Mouse (Mus musculus) liver, postnatal 0 days (tissue): ENCODE data around the gene Hmga1. TPM values are rescaled to one million over a fixed set of nuclear protein-coding genes. Genes with fewer than 3 reads are reported as not detected.
A peak's percentile ranks its signal among the peaks of the same experiment; 100 is the strongest.

ENCODE experiments used
- ATAC-seq: fragments of 200-750 bp; cut with Nextera tagmentation; 2 replicates; pipeline ENCODE4 v1.8.0; 2017; ENCODE audit warnings: mild to moderate bottlenecking, moderate library complexity
- DNase-seq: peaks from one replicate; pipeline ENCODE4 v3.0.0-alpha.2; 2016
- H3K27ac ChIP-seq: fragments of 300-500 bp; sonication (generic); 2 replicates; pipeline ENCODE4 v1.5.1; 2014; ENCODE audit warnings: antibody characterized with exemption, moderate library complexity, mild to moderate bottlenecking, low read depth
- H3K27me3 ChIP-seq: fragments of 300-500 bp; sonication (generic); 2 replicates; pipeline ENCODE4 v1.6.1; 2014; ENCODE audit warnings: low read length, control low read depth, mixed read lengths; ENCODE audit not compliant: insufficient read depth
- H3K36me3 ChIP-seq: fragments of 300-500 bp; sonication (generic); replicated peaks from 2 replicates; pipeline ENCODE4 v1.6.1; 2014; ENCODE audit warnings: mild to moderate bottlenecking, control low read depth, low read length, moderate library complexity, mixed read lengths; ENCODE audit not compliant: insufficient read depth
- H3K4me1 ChIP-seq: fragments of 300-500 bp; sonication (generic); 2 replicates; pipeline ENCODE4 v1.6.1; 2014; ENCODE audit warnings: antibody characterized with exemption, mild to moderate bottlenecking, control low read depth; ENCODE audit not compliant: insufficient read depth
- H3K4me2 ChIP-seq: fragments of 300-500 bp; sonication (generic); 2 replicates; pipeline ENCODE4 v1.6.1; 2014; ENCODE audit warnings: low read depth, mild to moderate bottlenecking, low read length, moderate library complexity, mixed read lengths
- H3K4me3 ChIP-seq: fragments of 300-500 bp; sonication (generic); 2 replicates; pipeline ENCODE4 v1.5.1; 2014; ENCODE audit warnings: low read depth, low read length
- H3K9ac ChIP-seq: fragments of 300-500 bp; sonication (generic); replicated peaks from 2 replicates; pipeline ENCODE4 v1.6.1; 2014; ENCODE audit warnings: mild to moderate bottlenecking, moderate library complexity
- H3K9me3 ChIP-seq: fragments of 300-500 bp; sonication (generic); 2 replicates; pipeline ENCODE4 v1.6.1; 2016; ENCODE audit warnings: mild to moderate bottlenecking, control low read depth, low read length, mixed read lengths
- CTCF ChIP-seq: sonication (generic); IDR thresholded peaks from 2 replicates; pipeline ENCODE4 v1.5.1; 2016; ENCODE audit warnings: antibody characterized with exemption, low read depth
- EP300 ChIP-seq: IDR thresholded peaks from 2 replicates; pipeline ENCODE4 v1.6.1; 2016; ENCODE audit warnings: antibody characterized with exemption, low read depth, mild to moderate bottlenecking
- WGBS: fragments of 180-500 bp; shearing (Covaris S2); extraction: QIAGEN DNeasy Blood & Tissue Kit; methylation state at CpG from one replicate; pipeline ENCODE4 v1.1.7; 2014; ENCODE audit not compliant: insufficient replicate concordance; 5-methylcytosine and 5-hydroxymethylcytosine counted together
- polyA plus RNA-seq: library from polyadenylated mRNA; unstranded; fragments of >200 nt; fragmentation: Nextera tagmentation; extraction: Ambion mirVana; gene quantifications from 2 replicates; pipeline ENCODE4 v1.2.1, GENCODE M21; 2015

Hmga1 gene
- polyA plus RNA-seq, 1 experiment from 2014 or later: 64.0 TPM

DNA sequence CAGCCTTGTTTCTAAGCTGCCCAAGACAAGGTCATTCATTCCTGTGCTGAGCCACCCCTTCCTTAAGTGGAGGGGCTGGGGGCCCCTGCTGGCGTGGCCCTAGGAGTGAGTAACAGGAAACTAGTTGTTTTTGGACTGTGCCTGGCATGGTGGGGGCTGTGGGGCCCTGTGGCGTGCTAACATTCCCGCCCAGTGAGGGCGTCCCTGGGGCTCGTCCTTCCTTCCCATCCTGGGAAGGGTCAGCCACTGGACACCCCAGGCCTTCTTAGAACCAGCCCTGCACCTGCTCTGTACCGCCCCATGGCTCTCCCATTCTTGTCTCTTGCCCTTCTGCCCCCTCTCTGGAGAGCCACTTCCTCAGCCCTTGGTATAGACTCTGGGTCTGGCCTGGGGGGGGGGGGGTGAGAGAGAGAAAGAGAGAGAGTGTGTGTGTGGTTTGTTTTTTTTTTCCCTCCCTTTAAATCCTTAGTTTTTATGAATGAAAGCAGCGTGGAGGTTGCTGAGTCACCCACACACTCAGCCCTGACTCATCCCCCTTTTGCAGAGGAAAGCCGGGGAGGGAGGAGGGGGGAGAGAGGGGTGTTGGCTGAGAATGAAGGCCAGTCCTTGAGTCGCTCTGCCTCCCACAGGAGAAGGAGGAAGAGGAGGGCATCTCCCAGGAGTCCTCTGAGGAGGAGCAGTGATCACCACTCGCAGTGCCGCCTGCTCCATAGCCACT lies 5.7 kb downstream of the Hmga1 start:
- Histone ChIP-seq H3K9ac (no peak overlapping the region), H3K4me1 (peaks cover 40% of the 10 kb centered on the region), H3K27ac (0 out of 2 replicates have a peak overlapping the region, but pooled peaks have one; percentile 11), H3K4me2 (no peak overlapping the region), H3K36me3 (peaks cover 22% of the 10 kb centered on the region), H3K27me3 (no peaks in the 10 kb centered on the region), H3K9me3 (no peaks in the 10 kb centered on the region), H3K4me3 (no peak overlapping the region)
- no peak for ATAC-seq
- WGBS: 58% methylated on average over 9 of the region's 11 CpGs
- DNase-seq: no peak
- no peak for TF ChIP-seq CTCF
- no peak for TF ChIP-seq EP300

DNA sequence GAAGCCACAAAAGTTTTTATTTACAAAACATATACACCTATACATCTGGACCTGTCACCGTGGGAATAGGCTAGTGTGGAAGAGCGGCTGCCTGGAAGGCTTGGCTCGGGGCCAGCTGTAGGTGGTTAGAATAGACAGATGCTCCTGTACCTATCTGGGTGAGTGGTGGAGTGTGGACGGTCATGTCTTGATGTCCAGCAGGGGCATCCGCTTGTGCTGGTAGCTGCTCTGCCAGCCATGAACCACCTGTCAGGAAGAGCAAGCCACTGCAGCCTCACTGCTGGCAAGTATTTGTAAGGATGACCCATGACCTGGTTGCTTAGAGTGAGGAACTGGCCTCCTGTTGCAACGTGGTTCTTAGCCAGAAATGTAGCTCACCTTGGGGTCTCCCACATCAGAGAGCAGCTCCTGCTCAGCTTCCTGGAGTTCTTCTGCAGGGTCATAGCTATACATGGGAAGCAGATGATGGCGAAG lies 7.5 kb downstream of the Hmga1 start:
- Histone ChIP-seq H3K9me3 (no peaks in the 10 kb centered on the region), H3K4me3 (no peak overlapping the region), H3K4me2 (no peak overlapping the region), H3K9ac (no peak overlapping the region), H3K27ac (no peak overlapping the region), H3K36me3 (peaks cover 22% of the 10 kb centered on the region), H3K4me1 (peaks cover 28% of the 10 kb centered on the region), H3K27me3 (no peaks in the 10 kb centered on the region)
- TF ChIP-seq CTCF: no peak
- no peak for TF ChIP-seq EP300
- ATAC-seq (no peak), DNase-seq (no peak)
- WGBS: 45% methylated on average over 7 of the region's 7 CpGs

GRCm38 (mm10) chr17:27564391-27565162 lies 8.3 kb downstream of the Hmga1 start:
- WGBS: 9% methylated on average over 20 of the region's 20 CpGs
- TF ChIP-seq CTCF (peak; percentile 58), EP300 (no peak)
- H3K27ac ChIP-seq: peak overlapping the region; percentile 78
- H3K4me1 ChIP-seq: peaks cover 23% of the 10 kb centered on the region
- H3K4me2 ChIP-seq: peak overlapping the region; percentile 96
- H3K9me3 ChIP-seq: no peaks in the 10 kb centered on the region
- H3K9ac ChIP-seq: peak overlapping the region; percentile 72
- no peaks in the 10 kb centered on the region for H3K27me3 ChIP-seq
- ATAC-seq (no peak), DNase-seq (no peak)
- H3K36me3 ChIP-seq: peaks cover 22% of the 10 kb centered on the region
- peak overlapping the region; percentile 73 for H3K4me3 ChIP-seq

DNA sequence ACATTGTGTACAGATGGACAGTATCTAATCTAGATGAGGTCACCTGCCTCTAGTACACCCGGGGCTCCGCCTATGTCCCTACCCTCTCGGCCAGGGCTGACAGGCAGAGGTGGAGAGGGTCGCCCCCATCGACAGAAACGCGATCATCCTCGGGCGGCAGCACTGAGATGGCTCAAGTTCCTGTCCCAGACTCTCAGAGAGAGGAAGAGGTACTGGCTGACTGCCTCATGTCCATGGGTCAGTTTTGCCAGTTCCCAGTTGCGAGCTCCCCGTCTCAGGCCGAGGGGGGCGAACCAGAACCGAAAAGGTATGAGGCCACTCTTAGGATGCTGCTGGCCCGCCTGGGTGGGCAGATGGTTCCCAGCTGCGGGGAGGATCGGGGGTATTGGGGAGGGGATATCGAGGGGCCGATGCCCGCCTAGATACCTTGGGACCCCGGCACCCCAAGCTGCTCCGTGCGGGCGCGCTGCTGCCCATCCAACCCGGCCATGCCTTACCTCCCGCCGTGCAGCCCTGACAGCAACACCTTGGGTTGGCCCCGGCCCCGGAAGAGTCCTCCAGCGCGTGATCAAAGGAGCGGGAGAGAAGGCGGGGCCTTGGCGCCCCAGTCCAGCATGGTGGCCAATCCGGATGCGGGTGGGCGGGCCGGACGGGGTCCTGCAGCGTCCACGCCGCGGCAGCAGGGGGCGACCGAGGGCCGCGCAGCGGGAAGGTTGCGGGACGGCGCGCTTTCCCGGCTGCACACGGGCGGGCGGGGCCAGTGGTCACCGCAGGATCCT lies 9.1 kb downstream of the Hmga1 start, which contains the start of gene AI413582:
Gene AI413582 (minus strand): TSS at position 594 of the 779 bp plus-strand sequence.
- no peaks in the 10 kb centered on the region for H3K27me3 ChIP-seq
- H3K9me3 ChIP-seq: no peaks in the 10 kb centered on the region
- peak within 1 kb of the TSS; percentile 72 for H3K9ac ChIP-seq
- peak within 1 kb of the TSS; percentile 73 for H3K4me3 ChIP-seq
- peak within 1 kb of the TSS; percentile 96 for H3K4me2 ChIP-seq
- under 1% methylated on average over 57 of the region's 58 CpGs for WGBS
- peak; percentile 97 for ATAC-seq
- DNase-seq: peak; percentile 98
- H3K4me1 ChIP-seq: peaks cover 23% of the 10 kb centered on the region
- H3K27ac ChIP-seq: peak within 1 kb of the TSS; percentile 78
- TF ChIP-seq CTCF: peak; percentile 98
- TF ChIP-seq EP300: no peak
- H3K36me3 ChIP-seq: peaks cover 18% of the 10 kb centered on the region; the same call in 1 of the 2 replicates

DNA sequence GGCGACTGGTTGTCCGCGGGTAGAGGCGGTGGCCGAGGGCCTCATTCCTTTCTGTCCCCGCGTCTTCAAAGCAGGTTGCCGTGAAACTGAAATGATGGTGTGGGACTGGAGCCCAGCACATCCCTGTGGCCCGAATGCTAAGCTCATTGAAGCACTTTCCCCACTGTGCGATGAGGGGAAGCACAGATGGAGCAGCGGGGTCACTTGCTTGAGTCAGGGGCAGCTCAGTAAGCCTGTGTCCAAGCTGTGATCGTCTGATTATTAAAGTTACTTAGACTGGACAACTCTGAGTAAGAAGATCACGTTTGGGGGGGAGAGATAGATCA lies 9.6 kb downstream of the Hmga1 start:
- WGBS: under 1% methylated on average over 13 of the region's 13 CpGs
- no peak for ATAC-seq

GRCm38 (mm10) chr17:27568228-27568627 lies 11.9 kb downstream of the Hmga1 start:
- ATAC-seq (no peak), DNase-seq (no peak)
- TF ChIP-seq CTCF (no peak), EP300 (no peak)
- H3K27ac ChIP-seq: no peak overlapping the region
- no peak overlapping the region for H3K4me2 ChIP-seq
- H3K9ac ChIP-seq: no peak overlapping the region
- 87% methylated on average over 5 of the region's 5 CpGs for WGBS
- H3K9me3 ChIP-seq: no peaks in the 10 kb centered on the region
- H3K27me3 ChIP-seq: no peaks in the 10 kb centered on the region
- peaks cover 20% of the 10 kb centered on the region for H3K4me1 ChIP-seq
- no peaks in the 10 kb centered on the region; the same call in 1 of the 2 replicates for H3K36me3 ChIP-seq
- no peak overlapping the region for H3K4me3 ChIP-seq

More for the DNA sequence above, 9.6 kb downstream of the Hmga1 start:
- Histone ChIP-seq H3K9me3 (no peaks in the 10 kb centered on the region), H3K4me2 (peak overlapping the region; percentile 96), H3K27ac (0 out of 2 replicates have a peak overlapping the region, but pooled peaks have one; percentile 13), H3K27me3 (no peaks in the 10 kb centered on the region), H3K4me3 (peak overlapping the region; percentile 73), H3K4me1 (peaks cover 23% of the 10 kb centered on the region), H3K36me3 (peaks cover 13% of the 10 kb centered on the region; the same call in 1 of the 2 replicates), H3K9ac (peak overlapping the region; percentile 64)
- TF ChIP-seq EP300: no peak
- TF ChIP-seq CTCF: no peak
- DNase-seq: no peak
